Mouse (Mus musculus): ENCODE results near the gene Ttll5. TPM values are rescaled to one million over a fixed set of nuclear protein-coding genes. Genes with fewer than 3 reads are reported as not detected.

Gene Ttll5
- polyA plus RNA-seq, 1 experiment from 2014 or later: 16.1 TPM

DNA sequence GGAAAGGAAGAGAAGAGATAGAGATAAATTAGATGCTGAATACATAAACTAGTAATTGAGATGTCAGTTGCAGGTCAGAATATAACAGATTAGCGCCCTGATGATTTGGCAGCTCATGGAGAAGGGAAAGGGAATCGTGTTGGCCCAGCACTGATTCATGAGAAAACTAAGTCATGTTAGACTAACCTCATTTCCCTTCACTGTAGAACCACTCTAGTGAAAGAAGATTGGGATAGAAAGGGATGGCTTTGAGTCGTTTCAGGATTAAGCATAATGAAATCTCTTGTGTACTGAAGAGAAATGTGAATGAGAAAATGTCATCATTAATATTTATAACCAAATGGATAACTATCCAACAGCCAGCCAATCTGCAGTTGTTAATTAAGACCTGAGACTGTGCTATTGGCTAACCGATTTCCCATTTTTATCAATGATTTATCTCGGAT, 163.0 kb downstream of the Ttll5 start:
- Histone ChIP-seq H3K4me1 (ENCODE audit: control insufficient read depth, insufficient read depth, low read length) (peaks cover 15% of the 10 kb centered on the region; the same call in 1 of the 2 replicates), H3K9ac (replicated peaks; ENCODE audit: low read length) (no peak overlapping the region), H3K4me3 (replicated peaks; ENCODE audit: low read depth, low read length) (no peak overlapping the region), H3K36me3 (ENCODE audit: control insufficient read depth, insufficient read depth, low read length) (no peaks in the 10 kb centered on the region), H3K4me2 (ENCODE audit: low read length) (no peak overlapping the region), H3K27me3 (ENCODE audit: control insufficient read depth, insufficient read depth, low read length) (no peaks in the 10 kb centered on the region), H3K27ac (replicated peaks; ENCODE audit: low read depth, low read length) (no peak overlapping the region), H3K9me3 (ENCODE audit: control insufficient read depth, low read length) (no peaks in the 10 kb centered on the region)
- ATAC-seq (ENCODE audit: low FRiP score, low TSS enrichment) (no peak), DNase-seq (peak; percentile 26)
- 58% methylated on average over 5 of the region's 5 CpGs for WGBS

GRCm38 (mm10) chr12:85988121-85988520, 163.7 kb downstream of the Ttll5 start:
- peaks cover 15% of the 10 kb centered on the region; the same call in 1 of the 2 replicates for H3K4me1 ChIP-seq (ENCODE audit: control insufficient read depth, insufficient read depth, low read length)
- no peak overlapping the region for H3K27ac ChIP-seq (replicated peaks; ENCODE audit: low read depth, low read length)
- no peak for ATAC-seq (ENCODE audit: low FRiP score, low TSS enrichment)
- no peak overlapping the region for H3K4me2 ChIP-seq (ENCODE audit: low read length)
- H3K4me3 ChIP-seq (replicated peaks; ENCODE audit: low read depth, low read length): no peak overlapping the region
- H3K27me3 ChIP-seq (ENCODE audit: control insufficient read depth, insufficient read depth, low read length): no peaks in the 10 kb centered on the region
- WGBS: 97% methylated on average over 4 of the region's 4 CpGs
- H3K9ac ChIP-seq (replicated peaks; ENCODE audit: low read length): no peak overlapping the region
- no peaks in the 10 kb centered on the region for H3K9me3 ChIP-seq (ENCODE audit: control insufficient read depth, low read length)
- no peak for DNase-seq
- no peaks in the 10 kb centered on the region for H3K36me3 ChIP-seq (ENCODE audit: control insufficient read depth, insufficient read depth, low read length)

DNA sequence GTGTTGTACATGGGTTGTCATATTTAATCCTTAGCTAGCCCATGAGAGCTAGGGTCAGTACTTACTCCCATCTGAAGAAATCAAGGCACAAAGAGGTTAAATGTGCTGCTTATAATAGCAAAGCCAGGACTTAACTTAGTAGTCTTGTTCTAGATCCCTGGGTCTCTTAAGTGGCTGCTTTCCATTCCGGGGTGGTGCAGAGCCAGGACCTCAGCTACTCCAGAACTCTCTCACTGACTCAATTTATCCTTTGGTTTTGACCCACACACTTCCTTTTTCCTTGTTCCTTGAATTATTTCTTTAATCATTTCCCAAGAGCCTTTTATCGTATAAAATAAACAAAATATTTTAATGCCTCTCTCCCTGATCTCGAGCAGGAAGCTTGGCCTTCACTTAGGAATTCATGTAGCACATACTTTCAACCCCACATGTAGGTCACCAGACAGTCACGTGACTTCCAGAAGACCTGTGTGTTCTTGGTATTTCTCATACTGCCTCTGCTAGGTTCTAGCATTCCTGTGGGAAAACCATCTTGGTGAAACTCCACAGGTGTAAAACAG, 164.4 kb downstream of the Ttll5 start:
- Histone ChIP-seq H3K4me1 (ENCODE audit: control insufficient read depth, insufficient read depth, low read length) (peaks cover 15% of the 10 kb centered on the region; the same call in 1 of the 2 replicates), H3K9ac (replicated peaks; ENCODE audit: low read length) (no peak overlapping the region), H3K9me3 (ENCODE audit: control insufficient read depth, low read length) (no peaks in the 10 kb centered on the region), H3K36me3 (ENCODE audit: control insufficient read depth, insufficient read depth, low read length) (no peaks in the 10 kb centered on the region), H3K27me3 (ENCODE audit: control insufficient read depth, insufficient read depth, low read length) (no peaks in the 10 kb centered on the region), H3K4me3 (replicated peaks; ENCODE audit: low read depth, low read length) (no peak overlapping the region), H3K4me2 (ENCODE audit: low read length) (no peak overlapping the region), H3K27ac (replicated peaks; ENCODE audit: low read depth, low read length) (no peak overlapping the region)
- WGBS: 92% methylated on average over 4 of the region's 4 CpGs
- DNase-seq: no peak
- no peak for ATAC-seq (ENCODE audit: low FRiP score, low TSS enrichment)

- Histone ChIP-seq H3K4me1 (ENCODE audit: control insufficient read depth, insufficient read depth, low read length) (0 out of 2 replicates have a peak, but pooled peaks cover 3% of the 10 kb centered on the region), H3K9ac (replicated peaks; ENCODE audit: low read length) (no peak overlapping the region), H3K9me3 (ENCODE audit: control insufficient read depth, low read length) (no peaks in the 10 kb centered on the region), H3K27me3 (ENCODE audit: control insufficient read depth, insufficient read depth, low read length) (no peaks in the 10 kb centered on the region), H3K4me2 (ENCODE audit: low read length) (no peak overlapping the region), H3K27ac (replicated peaks; ENCODE audit: low read depth, low read length) (no peak overlapping the region), H3K4me3 (replicated peaks; ENCODE audit: low read depth, low read length) (no peak overlapping the region), H3K36me3 (ENCODE audit: control insufficient read depth, insufficient read depth, low read length) (0 out of 2 replicates have a peak, but pooled peaks cover 4% of the 10 kb centered on the region)
- ATAC-seq (ENCODE audit: low FRiP score, low TSS enrichment) (no peak), DNase-seq (no peak)
- WGBS: 58% methylated on average over 7 of the region's 7 CpGs
Observed at GRCm38 (mm10) chr12:85992013-85992837, 167.8 kb downstream of the Ttll5 start.

- 95% methylated on average over 2 of the region's 2 CpGs for WGBS
- Histone ChIP-seq H3K4me2 (ENCODE audit: low read length) (no peak overlapping the region), H3K4me3 (replicated peaks; ENCODE audit: low read depth, low read length) (no peak overlapping the region), H3K9me3 (ENCODE audit: control insufficient read depth, low read length) (no peaks in the 10 kb centered on the region), H3K27ac (replicated peaks; ENCODE audit: low read depth, low read length) (no peak overlapping the region), H3K9ac (replicated peaks; ENCODE audit: low read length) (no peak overlapping the region), H3K36me3 (ENCODE audit: control insufficient read depth, insufficient read depth, low read length) (0 out of 2 replicates have a peak, but pooled peaks cover 4% of the 10 kb centered on the region), H3K27me3 (ENCODE audit: control insufficient read depth, insufficient read depth, low read length) (no peaks in the 10 kb centered on the region), H3K4me1 (ENCODE audit: control insufficient read depth, insufficient read depth, low read length) (no peaks in the 10 kb centered on the region)
- DNase-seq: no peak
- ATAC-seq (ENCODE audit: low FRiP score, low TSS enrichment): no peak
Observed at GRCm38 (mm10) chr12:85992838-85993234, 168.4 kb downstream of the Ttll5 start.

DNA sequence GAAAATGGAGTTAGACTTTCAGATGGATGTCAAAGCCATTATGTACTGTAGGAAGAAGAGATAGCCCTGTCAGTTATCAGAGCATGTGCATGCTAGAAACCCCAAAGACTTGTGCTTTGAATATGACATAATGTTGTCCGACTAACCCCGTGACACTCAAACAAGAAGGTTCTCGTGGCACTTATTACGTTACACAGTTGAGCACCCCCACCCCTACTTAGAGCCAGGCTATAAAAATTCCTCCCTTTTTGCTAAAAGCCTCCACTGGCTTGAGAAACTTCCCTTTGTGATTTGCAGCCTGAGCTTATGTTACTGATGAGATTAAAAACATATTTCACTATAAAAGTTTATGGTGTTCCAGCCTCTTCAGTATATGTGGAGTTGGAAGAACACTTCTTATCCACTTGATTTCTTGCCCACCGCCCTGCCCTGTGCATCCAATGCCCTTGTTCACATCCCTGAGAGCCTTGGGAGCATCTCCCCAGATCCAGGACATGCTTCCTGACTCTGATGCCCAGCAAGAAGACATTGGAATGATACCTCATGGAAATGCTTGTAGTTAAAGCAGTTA, 169.4 kb downstream of the Ttll5 start:
- Histone ChIP-seq H3K4me3 (replicated peaks; ENCODE audit: low read depth, low read length) (no peak overlapping the region), H3K9ac (replicated peaks; ENCODE audit: low read length) (no peak overlapping the region), H3K4me1 (ENCODE audit: control insufficient read depth, insufficient read depth, low read length) (no peaks in the 10 kb centered on the region), H3K9me3 (ENCODE audit: control insufficient read depth, low read length) (no peaks in the 10 kb centered on the region), H3K36me3 (ENCODE audit: control insufficient read depth, insufficient read depth, low read length) (0 out of 2 replicates have a peak, but pooled peaks cover 4% of the 10 kb centered on the region), H3K27ac (replicated peaks; ENCODE audit: low read depth, low read length) (no peak overlapping the region), H3K27me3 (ENCODE audit: control insufficient read depth, insufficient read depth, low read length) (no peaks in the 10 kb centered on the region), H3K4me2 (ENCODE audit: low read length) (no peak overlapping the region)
- no peak for ATAC-seq (ENCODE audit: low FRiP score, low TSS enrichment)
- no peak for DNase-seq
- WGBS: 91% methylated on average over 5 of the region's 5 CpGs

DNA sequence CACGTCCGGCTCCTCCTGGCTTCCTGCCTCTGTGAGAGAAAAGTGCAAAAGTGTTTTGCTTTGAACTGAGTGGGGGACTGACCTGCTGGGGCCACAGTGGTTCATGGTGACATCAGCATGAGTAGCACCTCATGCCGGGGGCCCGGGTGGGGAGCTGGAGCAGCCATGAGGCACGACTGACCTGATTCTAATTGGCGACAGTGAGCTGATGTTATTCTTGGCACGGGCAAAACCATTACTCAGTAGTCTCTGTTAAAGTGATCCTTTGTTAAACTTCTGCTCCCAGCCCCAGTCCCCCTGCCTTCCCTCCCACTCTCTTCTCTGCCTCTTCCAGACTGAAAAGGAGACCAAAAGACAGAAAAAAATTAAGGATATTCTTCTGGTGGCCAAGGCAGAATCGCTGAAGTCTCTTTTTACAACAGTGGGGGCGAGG, 176.2 kb downstream of the Ttll5 start:
- no peaks in the 10 kb centered on the region for H3K4me1 ChIP-seq (ENCODE audit: control insufficient read depth, insufficient read depth, low read length)
- 66% methylated on average over 9 of the region's 9 CpGs for WGBS
- H3K4me3 ChIP-seq (replicated peaks; ENCODE audit: low read depth, low read length): no peak overlapping the region
- DNase-seq: peak; percentile 35
- H3K27me3 ChIP-seq (ENCODE audit: control insufficient read depth, insufficient read depth, low read length): no peaks in the 10 kb centered on the region
- H3K9me3 ChIP-seq (ENCODE audit: control insufficient read depth, low read length): no peaks in the 10 kb centered on the region
- no peak for ATAC-seq (ENCODE audit: low FRiP score, low TSS enrichment)
- no peak overlapping the region; the same call in 1 of the 2 replicates for H3K27ac ChIP-seq (replicated peaks; ENCODE audit: low read depth, low read length)
- H3K36me3 ChIP-seq (ENCODE audit: control insufficient read depth, insufficient read depth, low read length): 0 out of 2 replicates have a peak, but pooled peaks cover 4% of the 10 kb centered on the region
- H3K4me2 ChIP-seq (ENCODE audit: low read length): no peak overlapping the region
- no peak overlapping the region for H3K9ac ChIP-seq (replicated peaks; ENCODE audit: low read length)

DNA sequence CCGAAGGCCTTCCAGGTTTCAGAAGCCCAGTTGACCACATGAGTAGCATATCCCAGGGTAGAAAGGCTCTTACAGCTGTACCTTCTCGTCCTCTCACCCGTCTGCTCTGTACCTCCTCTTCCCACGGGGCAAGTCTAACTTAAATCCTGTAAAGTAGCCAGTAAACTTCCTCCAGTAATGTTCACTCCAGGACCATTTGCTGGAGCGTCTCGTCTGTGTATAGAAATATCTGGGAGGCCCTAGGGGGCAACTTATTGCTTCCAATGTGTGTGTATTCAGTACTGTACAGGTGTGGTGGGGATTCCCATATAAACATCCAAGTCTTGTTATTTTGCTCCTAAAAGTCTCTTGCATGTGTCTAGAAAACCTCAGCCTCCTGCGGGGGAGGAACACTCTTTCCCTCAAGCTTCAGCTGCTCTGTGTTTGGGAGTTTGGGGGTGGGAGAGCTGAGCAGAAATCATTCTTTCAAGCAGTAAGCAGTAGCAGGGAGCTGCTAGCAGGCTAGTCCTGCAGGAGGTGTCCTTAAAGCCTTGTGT, 176.7 kb downstream of the Ttll5 start:
- no peak for ATAC-seq (ENCODE audit: low FRiP score, low TSS enrichment)
- no peak overlapping the region for H3K4me2 ChIP-seq (ENCODE audit: low read length)
- no peak overlapping the region for H3K4me3 ChIP-seq (replicated peaks; ENCODE audit: low read depth, low read length)
- 78% methylated on average over 7 of the region's 7 CpGs for WGBS
- H3K9ac ChIP-seq (replicated peaks; ENCODE audit: low read length): no peak overlapping the region
- DNase-seq: no peak
- H3K27me3 ChIP-seq (ENCODE audit: control insufficient read depth, insufficient read depth, low read length): no peaks in the 10 kb centered on the region
- H3K4me1 ChIP-seq (ENCODE audit: control insufficient read depth, insufficient read depth, low read length): no peaks in the 10 kb centered on the region
- no peak overlapping the region; the same call in 1 of the 2 replicates for H3K27ac ChIP-seq (replicated peaks; ENCODE audit: low read depth, low read length)
- no peaks in the 10 kb centered on the region for H3K9me3 ChIP-seq (ENCODE audit: control insufficient read depth, low read length)
- 0 out of 2 replicates have a peak, but pooled peaks cover 1% of the 10 kb centered on the region for H3K36me3 ChIP-seq (ENCODE audit: control insufficient read depth, insufficient read depth, low read length)

Data from midbrain, embryonic 14.5 days (tissue).